Mouse (Mus musculus) CD4-positive, CD25-positive, alpha-beta regulatory T cell (primary cell): Measurements from ENCODE around the gene AC153137.1. TPM values are rescaled to one million over a fixed set of nuclear protein-coding genes. Genes with fewer than 3 reads are reported as not detected.

Source experiments
- polyA plus RNA-seq: library from polyadenylated mRNA; unstranded; fragments of 100-300 nt; shearing (Covaris generic); gene quantifications from one replicate; pipeline ENCODE4 v1.2.1, GENCODE M21; 2017

AC153137.1 gene
- polyA plus RNA-seq = not detected

DNA sequence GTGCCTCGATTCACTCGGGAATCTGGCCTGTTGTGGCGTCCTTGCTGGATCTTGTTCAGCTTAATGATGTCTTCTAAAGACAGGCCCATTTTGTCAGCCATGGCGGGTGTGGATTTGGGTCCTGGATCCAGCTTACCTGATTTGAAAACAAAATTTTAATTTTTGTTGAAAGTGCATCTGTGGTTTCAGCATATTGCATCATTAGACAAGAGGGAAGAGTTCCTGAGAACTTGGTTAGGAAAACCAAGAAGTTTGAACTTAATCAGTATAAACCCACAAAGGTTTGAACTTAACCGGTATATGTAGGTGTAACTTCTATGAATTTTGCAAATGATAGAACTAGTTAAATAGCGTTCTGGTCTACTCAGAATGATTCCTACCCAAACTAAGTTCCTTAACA is at the start of gene AC153137.1:
Gene AC153137.1 (minus strand): TSS at position 101 of the 400 bp plus-strand sequence.

Other genes with a start within 250 kb of the AC153137.1 start
- 82.3 TPM for gene Phf3, start 104.0 kb downstream of the AC153137.1 start, polyA plus RNA-seq
- not detected for gene Lgsn, start 198.4 kb upstream of the AC153137.1 start, polyA plus RNA-seq
- not detected for gene 4931428L18Rik, start 244.7 kb upstream of the AC153137.1 start, polyA plus RNA-seq
- gene Pih1d3, start 244.9 kb upstream of the AC153137.1 start, polyA plus RNA-seq = not detected